Mouse (Mus musculus) heart, postnatal 14 days (tissue): ENCODE data around the gene Drg1. TPM values are rescaled to one million over a fixed set of nuclear protein-coding genes. Genes with fewer than 3 reads are reported as not detected.
"Not testable (repeated sequence)": the region's sequence is repeated elsewhere in the genome, so short reads cannot be mapped to it uniquely, and the experiment has no call there.

Experiments
- DNase-seq, 2 experiments: peaks; one replicate each; pipeline ENCODE4 v3.0.0; 2021 to 2022
- intact Hi-C: fragments of 180-260 bp; cut with DNase I; formaldehyde crosslinking; loops from one replicate; pipeline ENCODE4 v1.15.1; 2025
- total RNA-seq, 2 experiments: library from RNA; stranded (reverse); gene quantifications; 2 replicates each; pipeline ENCODE4 v1.2.3; 2021

The Drg1 gene
- total RNA-seq, 2 experiments from 2014 or later: 58.5 to 63.1 TPM

DNA sequence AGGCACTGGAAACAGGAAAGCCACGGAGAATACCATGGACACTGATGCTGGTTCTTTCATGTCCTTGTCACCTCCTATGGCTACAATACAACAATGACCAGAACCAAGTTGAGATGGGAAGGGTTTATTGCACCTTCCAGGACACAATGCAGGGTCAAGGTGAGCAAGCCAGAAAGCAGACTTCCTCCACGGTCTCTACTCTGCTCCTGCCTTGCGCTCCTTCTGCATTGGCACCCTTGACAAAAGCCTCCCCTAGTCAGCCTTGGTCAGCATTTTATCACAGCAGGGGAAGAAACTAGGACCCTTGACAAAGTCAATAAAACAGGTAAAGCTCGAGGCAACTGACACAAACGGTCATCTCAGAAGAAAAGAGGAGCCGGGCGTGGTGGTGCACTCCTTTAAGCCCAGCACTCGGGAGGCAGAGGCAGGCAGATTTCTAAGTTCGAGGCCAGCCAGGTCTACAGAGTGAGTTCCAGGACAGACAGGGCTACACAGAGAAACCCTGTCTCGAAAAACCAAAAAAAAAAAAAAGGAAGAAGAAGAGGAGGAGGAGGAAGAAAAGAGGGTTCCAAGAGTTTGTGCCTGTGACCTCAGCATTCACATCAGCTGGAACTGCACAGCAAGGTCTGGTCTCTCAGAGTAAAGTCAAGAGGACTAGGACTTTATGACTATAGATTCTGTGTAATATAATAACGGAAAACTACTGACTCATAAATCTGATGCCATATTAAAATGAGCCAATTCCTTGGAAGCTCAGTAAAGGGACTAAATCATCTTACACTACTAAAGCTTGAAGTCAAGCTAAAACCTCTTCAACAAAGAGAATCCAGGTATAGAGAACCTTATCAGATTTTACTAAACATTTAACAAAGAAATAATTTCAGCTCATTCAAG is 92.5 kb downstream of the Drg1 start:
- DNase-seq: peak; percentile 65 to 70
- intact Hi-C loops: not testable (repeated sequence)

DNA sequence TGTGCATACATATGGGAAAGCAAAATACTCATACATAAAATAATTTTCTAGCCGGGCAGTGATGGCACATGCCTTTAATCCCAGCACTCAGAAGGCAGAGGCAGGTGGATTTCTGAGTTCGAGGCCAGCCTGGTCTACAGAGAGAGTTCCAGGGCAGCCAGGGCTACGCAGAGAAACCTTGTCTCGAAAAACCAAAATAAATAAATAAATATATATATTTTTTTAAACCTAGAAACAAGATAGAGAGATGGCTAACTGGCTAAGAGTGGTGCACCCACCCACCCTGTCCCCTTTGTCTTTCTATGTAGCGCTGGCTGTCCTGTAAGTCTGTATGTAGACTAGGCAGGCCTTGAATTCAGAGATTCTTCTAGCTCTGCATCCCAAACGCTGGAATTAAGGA is 93.7 kb downstream of the Drg1 start:
- intact Hi-C loops, DNase-seq: not testable (repeated sequence)

DNA sequence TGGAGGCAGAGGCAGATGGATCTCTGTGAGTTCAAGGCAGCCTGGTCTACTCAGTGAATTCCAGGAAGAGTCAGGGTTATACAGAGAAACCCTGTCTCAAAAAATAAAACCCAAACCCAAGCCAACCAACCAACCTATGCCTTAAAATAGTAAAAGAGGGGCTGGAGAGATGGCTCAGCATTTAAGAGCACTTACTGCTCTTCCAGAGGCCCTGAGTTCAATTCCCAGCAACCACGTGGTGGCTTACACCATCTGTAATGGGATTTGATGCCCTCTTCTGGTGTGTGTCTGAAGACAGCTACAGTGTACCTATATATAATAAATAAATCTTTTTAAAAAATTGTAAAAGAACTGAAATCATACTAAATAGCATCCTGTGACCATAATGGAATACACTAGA is 94.3 kb downstream of the Drg1 start:
- intact Hi-C loops: not testable (repeated sequence)
- DNase-seq: peak; percentile 35 to 53

DNA sequence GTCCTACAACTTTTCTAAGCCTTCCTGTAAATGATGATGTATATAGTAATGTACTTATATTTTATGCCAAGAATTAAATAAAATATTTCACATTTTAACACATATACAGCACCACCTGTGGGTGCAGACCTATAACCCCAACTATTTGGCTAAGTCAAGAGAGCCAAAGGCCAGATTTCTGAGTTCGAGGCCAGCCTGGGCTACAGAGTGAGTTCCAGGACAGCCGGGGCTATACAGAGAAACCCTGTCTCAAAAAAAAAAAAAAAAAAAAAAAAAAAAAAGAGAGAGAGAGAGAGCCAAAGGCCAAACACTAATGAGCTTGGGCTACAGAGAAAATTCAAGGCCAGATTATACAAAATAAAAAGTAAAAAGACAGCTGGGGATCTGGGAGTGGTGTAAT is 97.2 kb downstream of the Drg1 start:
- intact Hi-C loops: not testable (repeated sequence)
- DNase-seq: peak; percentile 19 to 37

DNA sequence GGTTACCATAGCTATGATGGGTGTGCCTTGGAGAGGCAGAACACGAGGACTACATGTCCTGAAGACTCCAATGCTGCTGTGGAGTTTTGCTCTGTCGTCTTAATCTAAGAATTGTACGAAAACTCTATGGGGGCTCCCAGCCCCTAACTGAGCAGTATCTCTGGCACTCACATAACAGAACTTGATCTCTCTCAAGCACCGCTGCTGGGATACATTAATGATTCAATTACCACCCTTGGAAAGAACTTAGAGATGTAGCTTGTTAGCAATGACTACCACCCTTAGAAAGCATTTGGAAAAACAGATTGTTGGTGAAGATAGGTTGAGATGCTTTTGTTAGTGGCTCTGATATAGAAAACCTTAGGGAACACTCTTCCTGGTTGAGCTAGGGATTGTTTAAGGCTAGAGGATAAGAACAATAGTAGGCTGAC is 98.6 kb downstream of the Drg1 start:
- DNase-seq: peak; percentile 35 to 49
- intact Hi-C loops: not testable (repeated sequence)

DNA sequence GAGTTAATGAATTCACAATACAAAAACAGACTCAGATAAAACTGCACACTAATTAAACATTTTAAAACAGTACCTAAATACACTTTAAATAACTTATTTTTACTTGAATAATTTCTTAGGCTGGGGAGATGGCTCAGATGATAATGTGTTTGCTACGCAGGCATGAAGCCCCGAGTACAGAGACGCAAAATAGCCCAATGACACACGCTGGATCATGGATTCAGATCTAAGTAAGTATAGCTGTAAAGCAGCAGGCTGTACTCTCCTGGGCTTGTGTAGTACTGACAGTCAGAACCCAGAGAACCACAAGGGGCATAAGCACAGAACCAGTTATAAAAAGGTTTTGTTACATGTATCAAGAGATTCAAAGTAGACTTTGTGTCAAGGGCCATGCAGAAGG is 99.1 kb downstream of the Drg1 start:
- intact Hi-C loops, DNase-seq: not testable (repeated sequence)

DNA sequence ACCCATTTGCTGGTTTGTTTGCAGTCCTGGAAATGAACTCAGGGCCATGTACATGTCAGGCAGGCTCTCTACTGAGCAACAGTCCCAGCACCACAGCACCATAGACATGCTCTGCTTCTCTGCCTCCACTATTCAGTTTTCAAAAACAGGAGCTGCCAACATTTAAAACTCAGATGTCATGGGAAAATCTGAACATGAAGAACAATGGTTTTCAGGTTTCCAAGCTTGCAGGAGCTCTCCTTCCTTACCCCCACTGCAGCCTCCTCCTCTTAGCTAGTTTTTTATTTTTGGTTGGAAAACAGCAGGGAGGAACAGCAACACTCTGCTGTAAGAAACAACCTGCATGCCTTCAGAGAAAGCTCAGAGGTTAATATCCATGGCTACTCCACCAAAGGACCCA is 99.9 kb downstream of the Drg1 start:
- DNase-seq: peak in 1 of 2 experiments; percentile 18
- intact Hi-C loops: not testable (repeated sequence)

DNA sequence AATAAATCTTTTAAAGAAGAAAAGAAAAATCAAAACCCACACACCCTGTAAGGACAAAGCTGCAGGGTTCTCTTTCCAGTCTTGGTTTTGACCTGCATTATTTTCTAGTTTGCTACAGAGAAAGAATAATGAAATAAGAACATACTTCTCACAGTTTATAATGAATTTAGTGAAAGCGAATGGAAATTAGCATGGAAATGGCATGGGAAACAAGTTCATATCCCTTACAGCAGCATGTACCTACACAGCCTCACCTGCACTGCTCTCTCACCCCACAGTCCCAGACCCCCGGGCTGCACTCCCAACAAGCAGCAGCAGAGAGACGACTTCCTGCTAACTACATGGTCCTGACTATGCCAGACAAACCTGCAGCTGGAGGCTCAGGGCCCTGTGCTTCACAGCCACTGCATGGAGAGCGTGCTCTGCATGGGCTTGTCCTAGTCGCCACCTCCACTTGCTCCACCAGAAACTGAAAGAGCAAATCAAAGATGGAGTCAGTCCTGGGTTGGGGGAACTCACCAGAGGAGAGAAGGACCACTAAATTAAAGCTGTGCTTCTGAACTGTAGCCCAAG is 100.9 kb downstream of the Drg1 start:
- not testable (repeated sequence) for DNase-seq

DNA sequence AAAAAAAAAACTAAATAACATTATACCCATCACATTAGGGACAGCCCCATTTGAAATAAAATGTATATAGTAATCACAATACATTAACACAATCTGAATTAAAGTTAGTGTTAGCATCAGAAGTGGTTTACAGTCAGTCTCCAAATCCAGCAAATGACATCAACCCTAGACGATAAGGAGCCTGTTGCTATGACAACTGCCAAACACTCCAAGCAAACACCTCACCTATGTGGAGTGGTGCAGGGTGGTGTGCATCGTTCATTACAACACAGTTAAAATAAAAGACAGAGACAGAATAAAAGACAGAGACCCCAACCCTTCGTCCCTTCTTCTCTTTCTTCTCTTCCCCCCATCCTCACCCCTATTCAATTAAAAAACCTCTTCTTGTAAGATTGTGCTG is 102.6 kb downstream of the Drg1 start:
- DNase-seq, intact Hi-C loops: not testable (repeated sequence)

More for the DNA sequence above, 100.9 kb downstream of the Drg1 start:
- intact Hi-C loops: not testable (repeated sequence)

DNA sequence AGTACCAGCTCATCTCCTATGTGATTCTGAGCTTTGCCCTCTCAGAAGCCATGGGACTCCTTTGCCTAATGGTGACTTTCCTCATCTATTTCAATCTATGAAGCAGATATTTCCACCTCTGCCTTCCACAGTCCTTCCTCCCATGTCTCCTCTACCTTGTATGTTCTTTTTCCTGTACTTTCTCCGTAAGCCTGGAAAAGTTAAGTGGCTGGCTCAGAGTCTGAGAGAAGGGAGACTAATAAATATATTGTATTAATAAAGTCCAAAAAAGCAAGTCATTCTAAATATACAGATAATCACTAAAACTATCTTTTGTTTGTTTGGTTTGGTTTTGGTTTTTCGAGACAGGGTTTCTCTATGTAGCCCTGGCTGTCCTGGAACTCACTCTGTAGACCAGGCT is 103.1 kb downstream of the Drg1 start:
- DNase-seq: peak in 1 of 2 experiments; percentile 41
- intact Hi-C loops: not testable (repeated sequence)

DNA sequence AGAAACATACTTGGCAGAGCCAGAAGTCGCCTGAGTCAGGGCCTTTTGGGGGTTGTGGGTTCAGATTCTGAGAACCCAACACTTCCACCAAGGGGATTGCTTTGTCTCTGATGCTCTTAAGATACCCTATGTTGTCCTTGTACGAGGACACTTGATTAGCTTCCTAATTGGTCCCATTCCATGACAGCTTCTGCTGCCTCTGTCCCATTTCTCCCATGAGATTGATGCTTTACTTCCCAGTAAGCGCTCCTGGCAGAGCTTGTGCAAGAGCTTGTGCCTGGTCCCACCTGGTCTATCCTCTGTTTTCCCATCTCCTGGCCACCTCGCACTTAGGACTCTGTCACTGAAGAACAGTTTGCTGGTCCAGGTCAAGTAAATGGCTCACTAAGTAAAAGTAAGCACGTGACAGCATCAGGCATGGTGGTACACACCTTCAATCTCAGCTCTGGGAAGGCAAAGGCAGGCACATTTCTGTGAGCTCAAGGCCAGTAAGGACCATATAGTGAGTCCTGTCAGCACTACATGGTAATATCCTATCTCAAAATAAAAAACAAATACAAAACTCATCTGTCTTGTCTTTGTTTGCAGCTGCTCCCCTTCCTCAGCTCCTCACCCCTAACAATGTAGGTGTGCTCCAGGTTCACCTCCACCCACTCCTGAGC is 103.8 kb downstream of the Drg1 start:
- intact Hi-C loops: not testable (repeated sequence)
- peak; percentile 56 to 63 for DNase-seq

DNA sequence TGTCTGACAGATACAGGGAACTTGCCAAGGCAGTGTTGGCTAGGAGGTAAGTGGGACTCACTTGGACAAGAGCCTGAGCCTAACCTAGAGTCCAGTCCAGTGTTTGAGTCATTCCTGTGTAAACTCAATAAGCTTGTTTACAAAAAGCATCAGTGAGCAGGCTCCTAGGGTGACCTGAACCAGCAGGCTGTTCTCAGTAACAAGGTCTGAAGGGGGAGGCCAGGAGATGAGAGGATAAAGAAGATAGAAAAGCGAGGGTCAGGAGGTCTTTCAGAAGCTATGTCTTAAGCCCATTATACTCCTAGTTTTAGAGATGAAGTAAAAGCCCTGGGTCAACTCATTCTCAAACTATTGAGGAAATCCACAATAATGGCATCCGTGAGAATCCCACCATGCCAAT is 104.8 kb downstream of the Drg1 start:
- intact Hi-C loops: not testable (repeated sequence)
- DNase-seq: peak; percentile 47 to 66

DNA sequence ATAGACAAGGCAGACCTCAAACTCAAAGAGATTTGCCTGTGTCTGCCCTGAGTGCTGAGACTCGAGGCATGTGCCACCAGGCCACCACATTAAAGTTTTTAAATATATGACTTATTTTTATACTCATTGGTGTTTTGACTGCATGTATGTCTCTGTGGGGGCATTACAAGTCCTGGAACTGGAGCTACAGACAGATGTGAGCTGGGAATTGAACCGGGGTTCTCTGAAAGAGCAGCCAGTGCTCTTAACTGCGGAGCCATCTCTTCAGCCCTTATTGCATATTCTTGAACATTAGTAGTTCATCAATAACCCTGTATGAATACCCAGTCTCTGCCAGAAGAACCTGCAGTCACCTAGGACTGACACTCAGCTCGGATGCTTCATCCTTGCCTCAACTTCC is 107.4 kb downstream of the Drg1 start:
- DNase-seq, intact Hi-C loops: not testable (repeated sequence)

DNA sequence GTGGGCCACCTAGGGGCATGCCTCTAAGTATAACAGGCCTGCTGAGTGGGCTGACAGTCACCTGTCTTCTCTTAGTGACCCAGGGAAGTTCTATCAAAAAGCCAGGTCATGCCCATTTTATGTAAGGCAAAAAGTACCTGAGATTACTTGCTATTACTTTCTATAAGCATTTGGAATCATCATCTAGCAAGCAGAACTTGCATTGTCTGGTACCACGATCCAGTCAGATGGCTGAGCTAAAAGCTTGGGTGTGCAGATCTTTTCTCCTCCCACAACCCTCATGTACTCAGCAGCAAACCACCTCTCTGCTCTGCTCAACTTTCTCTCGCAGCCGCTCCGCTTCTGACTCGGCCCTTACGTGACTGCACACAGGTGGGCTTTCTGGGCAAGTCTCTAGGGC is 108.2 kb downstream of the Drg1 start:
- DNase-seq, intact Hi-C loops: not testable (repeated sequence)

DNA sequence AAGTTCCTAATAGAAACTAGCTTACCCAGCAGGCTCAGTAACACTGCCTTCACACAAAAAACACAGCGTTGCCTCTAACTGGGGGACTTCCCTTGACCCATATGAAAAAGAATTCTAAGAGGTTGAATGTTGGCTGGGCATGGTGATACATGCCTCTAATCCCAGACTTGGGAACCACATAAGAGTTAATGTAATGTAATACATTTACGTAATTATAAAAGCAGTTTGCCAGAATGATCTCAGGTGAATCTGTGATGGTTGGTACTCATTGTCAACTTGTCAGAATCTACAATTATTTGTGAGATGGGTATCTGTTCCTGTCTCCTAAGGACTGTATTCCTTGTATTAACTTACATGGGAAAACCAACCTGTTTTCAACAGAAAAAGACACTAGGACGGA is 109.2 kb downstream of the Drg1 start:
- DNase-seq, intact Hi-C loops: not testable (repeated sequence)

DNA sequence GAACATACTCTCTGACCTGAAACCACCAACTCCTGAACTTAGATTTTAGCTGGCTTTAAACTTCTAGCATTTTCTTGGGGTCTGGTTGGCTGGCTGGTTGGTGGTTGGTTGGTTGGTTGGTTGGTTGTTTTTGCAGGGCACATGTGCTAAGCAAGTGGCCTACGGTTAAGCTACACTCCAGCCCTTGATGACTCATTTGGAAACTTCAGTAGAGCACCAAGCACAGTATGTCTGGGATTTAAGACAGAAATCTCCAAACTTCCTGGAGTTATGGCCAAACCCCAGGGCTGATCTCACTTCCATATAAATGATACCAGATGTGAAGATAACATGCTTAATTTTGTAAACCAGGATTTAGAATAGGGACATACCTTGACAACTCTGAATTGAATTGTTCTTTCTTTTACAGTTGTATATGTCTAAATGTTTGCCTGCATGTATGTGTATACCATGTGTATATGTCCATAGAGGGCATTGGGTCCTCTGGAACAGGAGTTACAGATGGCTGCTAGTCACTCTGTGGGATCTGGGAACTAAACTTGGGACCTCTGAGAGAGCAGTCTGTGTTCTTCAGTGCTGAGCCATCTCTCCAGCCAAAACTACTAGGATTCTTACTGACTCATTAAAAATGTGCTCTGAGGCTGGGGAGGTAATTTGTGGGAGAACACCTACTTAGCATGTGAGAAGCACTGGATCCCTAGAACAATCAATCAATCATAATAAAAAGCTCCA is 112.4 kb downstream of the Drg1 start:
- DNase-seq: peak; percentile 46 to 62
- intact Hi-C loops: not testable (repeated sequence)

DNA sequence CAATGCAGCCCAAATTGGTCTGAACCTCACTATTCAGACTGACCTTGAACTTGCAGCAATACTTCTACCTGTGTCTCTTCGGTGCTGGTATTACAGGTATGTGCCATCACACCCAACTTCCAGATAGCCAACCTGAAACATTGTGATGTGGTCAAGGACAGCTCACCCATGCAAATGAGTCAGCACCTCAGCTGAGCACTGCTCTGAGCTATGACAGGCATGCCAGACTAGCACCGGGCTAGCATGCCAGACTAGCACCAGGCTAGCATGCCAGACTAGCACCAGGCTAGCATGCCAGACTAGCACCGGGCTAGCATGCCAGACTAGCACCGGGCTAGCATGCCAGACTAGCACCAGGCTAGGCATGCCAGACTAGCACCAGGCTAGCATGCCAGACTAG is 114.9 kb downstream of the Drg1 start:
- peak in 1 of 2 experiments; percentile 33 for DNase-seq
- intact Hi-C loops: not testable (repeated sequence)

DNA sequence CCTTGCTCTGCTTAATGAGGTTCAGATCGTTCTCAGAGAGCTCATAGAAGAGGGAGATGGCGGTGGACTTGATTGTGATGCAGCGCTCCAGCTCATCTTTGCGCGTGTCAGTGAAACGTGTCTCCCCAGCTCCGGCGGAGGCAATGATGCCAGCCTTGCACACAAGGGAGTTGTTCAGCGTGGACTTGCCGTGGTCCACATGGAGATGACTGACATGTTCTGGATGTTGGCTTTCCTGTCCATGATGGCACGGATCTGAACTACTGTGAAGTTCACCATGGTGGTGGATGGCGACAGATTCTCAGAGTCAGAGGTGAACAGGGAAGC is 115.6 kb downstream of the Drg1 start:
- intact Hi-C loops, DNase-seq: not testable (repeated sequence)

DNA sequence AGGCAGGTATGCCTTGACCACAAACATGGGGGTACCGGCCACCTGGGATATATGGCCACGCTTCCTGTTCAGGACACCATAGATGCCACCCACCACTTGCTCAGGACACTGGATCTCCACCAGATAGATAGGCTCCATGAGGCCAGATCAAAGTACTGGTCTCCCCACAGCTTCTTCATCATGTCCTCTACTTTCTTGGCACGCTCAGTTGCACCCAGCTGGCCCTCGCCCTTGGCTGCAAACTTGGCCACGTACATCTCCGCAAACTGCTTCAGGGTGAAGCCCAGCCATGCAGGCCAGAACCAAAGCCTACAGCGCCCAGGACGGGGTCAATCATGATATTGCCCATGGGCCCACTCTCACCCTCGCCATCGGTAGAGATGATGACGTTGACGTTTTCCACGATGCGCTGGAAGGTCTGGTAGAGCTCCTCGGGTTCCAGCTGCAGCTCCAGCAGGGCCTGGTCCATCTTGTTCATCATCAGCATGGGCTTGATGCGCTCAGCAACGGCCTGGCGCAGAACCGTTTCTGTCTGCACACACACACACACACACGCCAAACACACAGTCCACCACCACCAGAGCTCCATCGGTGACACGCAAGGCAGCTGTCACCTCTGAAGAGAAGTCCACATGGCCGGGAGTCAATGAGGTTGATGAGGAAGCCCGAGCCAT is 116.1 kb downstream of the Drg1 start:
- peak; percentile 31 to 51 for DNase-seq
- intact Hi-C loops: not testable (repeated sequence)

DNA sequence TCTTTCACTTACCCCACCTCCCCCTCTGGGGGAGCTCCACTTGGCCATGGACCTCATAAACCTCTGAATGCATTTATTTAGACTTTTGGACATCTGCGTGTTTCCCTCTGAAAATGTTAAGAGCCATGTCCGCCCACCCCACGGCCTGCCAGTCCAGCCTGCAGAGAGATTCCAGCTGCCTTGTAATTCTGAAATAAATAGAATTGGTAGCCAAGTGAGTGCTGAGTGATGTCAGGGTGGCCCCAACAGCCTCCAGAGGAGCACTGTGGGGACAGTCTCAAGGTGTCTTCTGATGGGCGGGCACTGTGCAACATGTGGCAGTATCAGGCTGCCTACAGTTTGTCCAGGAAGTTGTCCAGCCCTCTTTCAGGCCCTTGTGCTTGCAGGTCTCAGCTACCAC is 116.7 kb downstream of the Drg1 start:
- DNase-seq, intact Hi-C loops: not testable (repeated sequence)
